Mouse (Mus musculus) frontal cortex, adult (tissue): ENCODE results near the gene Mmp15.

Source experiments
- ATAC-seq: cut with Nextera tagmentation; 2 replicates; pipeline ENCODE4 v1.9.2; 2017; ENCODE audit warnings: mild to moderate bottlenecking, moderate library complexity, mixed read lengths; ENCODE audit not compliant: low TSS enrichment

The Mmp15 gene

DNA sequence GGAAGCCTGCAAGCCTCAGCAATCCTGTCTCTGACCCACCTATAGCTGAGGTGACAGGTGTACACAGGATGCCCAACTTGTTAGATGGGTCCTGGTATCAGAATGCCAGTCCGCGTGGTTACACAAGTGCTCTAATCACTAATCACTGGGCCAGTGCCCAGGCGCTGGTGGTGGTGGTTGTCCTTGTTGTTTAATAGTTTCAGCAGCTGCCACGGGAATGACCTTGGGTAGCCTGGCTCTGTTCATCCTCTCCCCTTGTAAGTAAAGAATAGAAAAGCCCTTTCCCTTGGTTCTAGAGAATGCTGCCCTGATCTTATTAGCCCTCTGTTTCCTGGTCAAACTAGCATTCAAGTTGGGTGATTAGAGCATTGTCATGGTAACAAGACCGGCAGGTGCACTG is 10.3 kb upstream of the Mmp15 start:
- ATAC-seq = no peak

GRCm38 (mm10) chr8:95344668-95345067 is 7.4 kb upstream of the Mmp15 start:
- ATAC-seq = no peak

DNA sequence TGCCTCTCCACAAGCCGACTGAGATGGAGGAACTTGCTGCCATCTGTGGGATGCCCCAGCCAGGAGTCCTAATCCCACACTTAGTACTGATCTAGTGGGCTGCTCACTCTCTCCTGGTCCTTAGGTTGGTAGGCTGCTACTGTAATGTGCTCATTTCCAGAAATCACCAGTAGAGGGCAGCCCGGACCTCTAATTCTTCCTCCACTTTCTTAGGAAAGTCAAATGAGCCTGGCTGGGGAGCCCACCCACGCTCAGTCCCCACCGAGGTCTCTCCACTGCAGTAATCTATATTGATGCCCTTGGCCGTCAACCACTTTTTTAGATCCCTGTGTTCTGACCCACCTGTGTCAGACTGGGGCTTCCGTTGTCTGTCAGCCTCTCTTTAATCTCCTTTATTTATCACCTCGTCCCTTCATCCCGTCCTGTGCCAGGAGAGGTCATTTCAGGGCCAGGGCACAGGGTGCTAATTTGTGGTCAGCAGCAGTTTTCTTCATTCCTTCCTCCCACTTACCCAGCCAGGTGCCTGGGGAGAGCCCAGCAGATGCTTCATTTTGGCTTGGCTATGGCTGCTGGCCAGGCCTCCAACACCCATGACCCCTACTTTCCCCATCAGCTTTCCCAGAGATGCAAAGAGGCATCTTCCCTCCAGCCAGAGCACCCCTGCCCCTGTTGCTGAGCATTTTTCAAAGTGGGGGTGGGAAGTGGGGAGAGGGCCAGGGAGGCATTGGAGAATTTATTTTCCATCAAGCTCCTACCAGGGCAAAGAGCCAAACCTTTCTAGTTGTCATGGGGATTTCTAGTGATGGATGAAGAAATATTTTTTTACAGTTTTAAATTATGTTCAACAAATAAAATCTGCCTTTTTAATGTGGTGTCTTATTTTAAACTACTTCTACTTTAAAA is 5.2 kb upstream of the Mmp15 start:
- ATAC-seq = peak; percentile 47

DNA sequence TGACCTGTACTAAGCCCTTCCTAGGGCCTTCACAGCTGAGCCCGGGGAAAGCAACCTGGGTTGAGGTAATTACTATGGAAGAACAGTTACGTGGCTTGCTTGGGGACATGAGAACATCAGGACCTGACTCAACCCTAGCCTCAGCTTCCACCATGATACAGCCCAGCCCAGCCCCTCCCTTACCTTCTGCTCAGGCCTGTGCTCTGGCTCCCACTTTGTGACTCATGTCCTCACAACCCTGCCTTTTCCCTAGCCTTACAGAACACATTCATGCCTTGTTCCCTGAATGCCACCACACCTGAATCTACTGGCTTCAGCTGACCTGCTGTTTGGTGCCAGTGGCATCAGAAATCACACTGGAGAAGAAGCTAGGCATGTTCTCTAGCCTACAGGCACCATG is 3.7 kb upstream of the Mmp15 start:
- ATAC-seq = no peak

GRCm38 (mm10) chr8:95348811-95349630 is 3.0 kb upstream of the Mmp15 start:
- ATAC-seq = peak; percentile 66

GRCm38 (mm10) chr8:95351461-95351860 is 607 bp upstream of the Mmp15 start:
- ATAC-seq = peak; percentile 42

DNA sequence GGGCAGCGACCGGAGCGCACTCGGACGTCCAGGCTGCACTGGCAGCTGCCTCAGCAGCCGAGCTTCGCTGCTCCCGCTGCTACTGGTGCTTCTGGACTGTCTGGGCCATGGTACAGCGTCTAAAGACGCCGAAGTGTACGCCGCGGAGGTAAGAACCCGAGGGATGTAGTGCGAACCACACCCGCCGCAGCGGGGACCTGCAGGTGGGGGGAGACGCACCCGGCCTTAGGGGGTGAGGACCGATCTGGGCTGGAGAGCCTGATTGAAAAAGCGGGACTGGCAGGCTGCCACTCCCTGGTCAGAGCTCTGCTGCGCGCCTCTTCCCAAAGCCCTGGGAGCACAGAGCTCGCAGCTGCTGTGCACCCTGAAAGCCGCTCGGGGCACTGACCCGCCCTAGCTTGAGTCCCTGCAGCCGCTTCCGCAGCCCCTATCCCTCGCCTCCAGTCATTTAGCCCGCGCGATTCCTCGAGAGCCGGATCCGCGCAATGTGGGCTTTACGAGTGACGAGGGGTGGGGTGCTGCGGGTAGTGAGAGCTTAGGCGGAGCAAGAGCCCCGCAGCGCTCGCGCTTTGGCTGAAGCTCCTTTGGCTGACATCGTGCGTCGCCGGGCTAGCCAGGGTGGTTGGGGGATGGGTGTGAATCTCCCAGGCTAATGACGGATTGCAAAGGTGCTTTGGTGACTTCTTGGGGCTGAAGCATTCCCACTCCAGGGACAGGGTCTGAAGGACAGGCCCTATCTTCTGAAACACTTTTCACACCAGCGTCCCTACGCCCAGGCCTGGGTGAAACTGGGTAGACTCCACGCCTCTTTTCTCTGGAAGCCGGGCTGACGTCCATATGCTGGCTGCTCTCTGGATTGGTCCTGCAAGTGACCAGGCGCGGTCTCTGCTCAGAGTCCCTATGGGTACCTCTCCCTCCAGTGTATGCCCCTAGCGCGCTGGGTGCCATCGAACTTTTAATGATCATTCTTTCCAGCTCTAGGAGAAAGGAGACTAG is 1.1 kb downstream of the Mmp15 start:
- peak; percentile 13; the same call in 1 of the 2 replicates for ATAC-seq

DNA sequence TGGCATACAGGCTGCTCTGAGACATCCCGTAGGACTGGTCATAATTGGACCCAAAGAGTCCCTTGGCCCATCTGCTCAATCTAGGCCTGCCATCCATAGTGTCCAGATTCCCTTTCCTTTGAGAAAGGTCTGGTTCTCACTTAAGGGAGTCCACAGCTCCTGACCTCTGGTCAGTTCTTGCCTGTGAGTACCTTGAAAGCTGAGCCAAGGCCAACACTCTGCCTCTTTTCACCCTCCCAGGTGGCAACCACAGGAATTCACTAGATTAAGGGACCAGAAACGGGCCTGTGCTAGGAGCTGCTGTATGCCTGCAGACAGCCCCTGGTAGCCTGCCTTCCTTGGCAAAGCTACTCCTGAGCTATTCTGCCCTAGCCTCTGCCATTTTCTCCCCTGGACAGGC is 2.5 kb downstream of the Mmp15 start:
- no peak for ATAC-seq

DNA sequence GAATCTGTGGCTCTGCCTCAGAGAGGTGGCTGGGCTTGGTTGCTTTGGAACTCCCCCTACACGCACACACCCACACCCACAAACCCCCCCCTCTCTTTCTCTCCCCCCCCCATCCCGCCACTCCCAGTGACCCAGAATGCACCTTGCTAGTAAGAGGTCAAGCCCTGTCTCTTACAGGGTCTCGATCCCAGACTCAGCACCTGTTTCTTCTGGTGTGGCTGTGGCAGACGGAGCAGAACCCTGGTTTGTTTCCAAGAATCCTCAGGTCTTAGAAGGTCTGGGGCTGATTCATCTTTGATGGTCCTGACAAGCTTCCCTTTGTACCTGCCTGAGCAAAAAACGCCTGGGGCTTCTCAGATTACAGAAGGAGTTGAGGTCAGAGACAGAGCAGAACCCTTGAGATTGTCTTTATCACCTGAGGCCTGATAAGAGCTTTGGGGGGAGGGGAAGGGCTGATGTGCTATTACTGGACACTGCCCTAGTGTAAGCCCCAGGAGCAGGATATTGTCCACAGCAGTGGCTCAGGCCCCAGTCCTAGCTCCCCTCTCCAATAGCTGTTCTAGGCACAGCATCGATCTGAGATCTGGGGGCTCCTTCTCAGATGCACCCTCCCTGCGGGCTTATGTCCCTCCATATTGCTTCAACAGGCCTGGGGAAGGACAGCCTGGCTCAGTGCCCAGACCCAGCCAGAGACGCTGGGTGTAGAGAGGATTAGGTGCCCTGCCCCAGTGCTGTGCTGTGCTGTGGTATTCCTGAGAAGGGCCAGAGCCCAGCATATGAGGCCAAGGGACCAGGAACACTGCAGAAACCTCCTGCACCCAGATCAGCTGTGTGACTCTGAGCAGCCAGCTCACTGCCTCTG is 6.7 kb downstream of the Mmp15 start:
- ATAC-seq = no peak

- ATAC-seq = no peak
Measured at GRCm38 (mm10) chr8:95360181-95361015, 8.3 kb downstream of the Mmp15 start.

GRCm38 (mm10) chr8:95361016-95361341 is 8.9 kb downstream of the Mmp15 start:
- no peak for ATAC-seq

GRCm38 (mm10) chr8:95362272-95362671 is 10.2 kb downstream of the Mmp15 start:
- no peak for ATAC-seq

DNA sequence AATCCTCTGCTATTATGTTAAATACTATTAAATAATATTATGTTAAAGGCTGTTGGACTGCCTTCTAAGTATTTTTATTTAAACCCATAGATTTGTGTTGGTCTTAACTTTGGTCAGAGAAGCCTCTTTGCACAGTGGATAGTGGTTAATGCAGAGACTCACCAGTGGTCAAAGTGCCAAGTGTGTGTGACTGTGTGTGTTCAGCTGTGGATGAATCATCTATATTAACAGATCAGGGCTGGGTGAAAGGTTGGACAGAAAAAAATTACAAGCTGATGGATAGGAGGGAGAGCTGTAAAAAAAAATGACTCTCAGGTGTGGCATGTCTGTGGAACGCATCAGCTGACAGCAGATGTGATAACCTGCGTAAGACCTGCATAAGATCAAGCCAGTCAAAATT is 11.8 kb downstream of the Mmp15 start:
- no peak for ATAC-seq

GRCm38 (mm10) chr8:95369581-95370326 is 17.7 kb downstream of the Mmp15 start:
- ATAC-seq = no peak

GRCm38 (mm10) chr8:95373389-95374002 is 21.4 kb downstream of the Mmp15 start:
- ATAC-seq = no peak

GRCm38 (mm10) chr8:95374429-95374828 is 22.4 kb downstream of the Mmp15 start:
- ATAC-seq = no peak

DNA sequence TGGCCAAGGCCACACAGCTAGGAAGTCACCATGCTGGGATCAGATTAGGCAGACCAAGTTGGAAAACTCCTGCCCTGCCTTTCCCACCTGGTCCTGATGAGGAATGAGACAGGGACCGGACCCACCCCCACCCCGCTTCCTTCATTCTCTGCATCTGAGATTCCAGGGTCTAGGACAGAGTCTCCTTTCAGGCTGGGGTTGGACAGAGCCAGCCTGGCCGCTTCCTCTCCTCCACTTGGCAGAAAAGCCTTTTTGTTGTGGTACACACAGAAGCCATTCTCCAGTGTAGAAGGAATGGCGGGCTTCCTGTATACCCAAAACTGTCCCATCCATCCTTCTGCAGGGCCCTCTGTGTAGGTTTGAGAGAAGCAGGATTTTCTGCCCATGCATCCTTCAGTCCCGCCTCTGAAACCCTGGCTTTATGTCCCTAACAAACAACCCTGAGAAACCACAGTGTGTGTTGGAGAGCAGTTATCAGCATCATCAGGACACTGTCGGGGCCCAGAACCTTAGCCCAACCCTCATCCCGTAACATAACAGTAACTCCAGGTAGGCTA is 23.4 kb downstream of the Mmp15 start:
- peak; percentile 27; the same call in 1 of the 2 replicates for ATAC-seq

DNA sequence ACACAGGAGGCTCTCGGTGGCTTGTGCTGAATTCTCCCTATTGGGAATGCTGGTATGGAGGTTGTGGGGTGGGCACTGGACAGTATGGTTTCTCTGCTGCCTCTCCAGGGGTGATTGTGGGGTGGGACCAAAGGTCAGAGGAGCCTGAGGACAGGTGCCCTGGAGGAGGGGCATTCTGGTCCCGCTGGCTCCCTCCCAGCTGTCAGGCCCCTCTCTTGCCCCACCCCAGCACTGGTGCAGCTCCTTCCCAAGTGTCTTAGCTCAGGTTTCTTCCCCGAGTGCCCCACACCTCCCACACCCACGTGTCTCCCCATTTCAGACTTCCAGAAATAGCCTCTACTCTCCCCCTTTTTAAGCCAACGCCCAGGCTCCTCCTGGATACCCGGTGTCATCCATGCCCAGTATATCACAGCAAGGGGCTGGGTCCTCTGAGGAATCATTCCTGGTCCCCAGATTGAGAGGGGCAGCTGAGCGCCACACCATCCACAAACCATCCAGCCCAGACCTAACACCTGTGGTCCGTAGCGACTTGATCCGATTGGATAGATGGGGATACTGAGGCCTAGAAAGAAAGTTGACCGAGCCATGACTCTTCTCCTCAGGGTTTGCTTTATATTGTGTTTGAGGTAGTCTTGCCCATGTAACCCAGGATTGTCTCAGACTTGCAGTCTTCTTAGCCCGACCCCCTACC is 24.4 kb downstream of the Mmp15 start:
- ATAC-seq = no peak
